Mouse (Mus musculus): ENCODE measurements around the gene Fgfr2.

The Fgfr2 gene

GRCm38 (mm10) chr7:132644605-132645279, 478.4 kb downstream of the Fgfr2 start:
- DNase-seq: no peak

GRCm38 (mm10) chr7:132641606-132642005, 481.5 kb downstream of the Fgfr2 start:
- no peak for DNase-seq

- peak; percentile 43 for DNase-seq
Observed at GRCm38 (mm10) chr7:132640946-132641345, 482.2 kb downstream of the Fgfr2 start.

DNA sequence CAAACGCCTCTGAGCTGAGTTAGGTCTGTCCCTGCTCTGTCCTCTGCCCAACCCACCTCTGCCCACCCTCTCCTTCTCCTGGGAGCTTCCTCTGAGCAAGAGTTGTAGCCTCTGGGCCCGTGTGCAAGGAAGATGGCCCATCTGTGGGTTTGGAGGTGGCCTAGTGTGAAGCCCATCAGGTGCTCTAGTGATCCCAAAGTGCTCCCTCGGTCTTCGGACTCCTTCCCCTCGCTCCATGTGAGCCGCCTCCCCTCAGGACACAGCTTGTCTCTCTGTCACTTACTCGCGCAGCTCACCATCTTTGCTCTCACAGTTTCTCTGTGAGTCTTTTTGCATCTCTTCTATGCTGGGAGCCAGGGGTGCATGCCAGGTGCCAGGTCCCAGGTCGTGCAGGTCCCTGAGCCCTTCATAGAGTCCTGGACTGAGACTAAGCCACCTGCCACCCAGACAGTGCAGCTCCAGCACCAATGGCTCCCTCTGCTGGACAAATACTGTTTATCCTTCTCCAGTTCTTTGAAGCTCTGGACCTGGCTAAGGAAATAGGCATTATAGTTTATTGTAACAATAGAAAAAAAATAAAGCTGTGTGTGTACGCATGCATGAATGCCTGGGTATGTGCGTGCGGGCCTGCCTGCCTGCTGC, 484.6 kb downstream of the Fgfr2 start:
- DNase-seq: peak; percentile 19

- no peak for DNase-seq
Observed at GRCm38 (mm10) chr7:132637292-132637691, 485.9 kb downstream of the Fgfr2 start.

- DNase-seq: no peak
Observed at GRCm38 (mm10) chr7:132631313-132631712, 491.8 kb downstream of the Fgfr2 start.

GRCm38 (mm10) chr7:132627448-132627847, 495.7 kb downstream of the Fgfr2 start:
- no peak for DNase-seq

DNA sequence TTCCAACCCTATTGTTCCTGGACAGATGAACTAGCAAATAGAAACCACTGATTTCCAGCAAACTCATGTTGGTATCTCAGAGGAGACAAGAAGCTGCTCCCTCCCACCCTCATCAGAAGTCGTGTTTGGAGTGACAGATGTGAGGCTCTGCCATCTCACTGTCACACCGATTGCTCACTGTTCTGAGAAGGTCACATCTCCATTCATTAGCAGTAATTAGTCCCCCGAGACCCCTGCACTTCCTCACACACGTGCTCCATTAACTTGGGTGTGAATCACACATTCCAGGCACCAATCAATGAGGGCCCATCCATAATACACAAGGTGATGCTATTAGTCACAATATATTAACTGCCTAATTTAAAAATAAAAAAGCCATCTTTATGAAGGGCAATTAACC, 497.0 kb downstream of the Fgfr2 start:
- DNase-seq: no peak

DNA sequence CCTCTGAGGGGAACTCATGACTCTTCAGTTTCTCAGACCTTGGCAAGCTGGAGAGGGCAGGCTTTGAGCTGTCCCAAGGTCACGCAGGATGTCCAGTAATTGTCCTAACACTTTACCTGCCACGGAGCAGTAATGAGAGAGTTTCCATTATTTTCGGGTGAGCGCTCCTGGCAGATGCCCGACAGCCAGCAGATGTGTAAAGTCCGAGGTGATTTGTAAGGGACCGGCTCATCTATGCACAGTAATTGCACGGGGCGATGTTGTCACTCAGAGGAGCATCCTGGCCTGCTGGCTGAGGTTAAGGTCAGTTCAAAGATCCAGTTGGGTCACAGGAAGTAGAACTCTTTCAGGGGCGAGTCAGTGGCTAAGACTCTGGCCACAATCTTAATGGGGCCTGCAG, 499.0 kb downstream of the Fgfr2 start:
- DNase-seq: peak; percentile 13

DNA sequence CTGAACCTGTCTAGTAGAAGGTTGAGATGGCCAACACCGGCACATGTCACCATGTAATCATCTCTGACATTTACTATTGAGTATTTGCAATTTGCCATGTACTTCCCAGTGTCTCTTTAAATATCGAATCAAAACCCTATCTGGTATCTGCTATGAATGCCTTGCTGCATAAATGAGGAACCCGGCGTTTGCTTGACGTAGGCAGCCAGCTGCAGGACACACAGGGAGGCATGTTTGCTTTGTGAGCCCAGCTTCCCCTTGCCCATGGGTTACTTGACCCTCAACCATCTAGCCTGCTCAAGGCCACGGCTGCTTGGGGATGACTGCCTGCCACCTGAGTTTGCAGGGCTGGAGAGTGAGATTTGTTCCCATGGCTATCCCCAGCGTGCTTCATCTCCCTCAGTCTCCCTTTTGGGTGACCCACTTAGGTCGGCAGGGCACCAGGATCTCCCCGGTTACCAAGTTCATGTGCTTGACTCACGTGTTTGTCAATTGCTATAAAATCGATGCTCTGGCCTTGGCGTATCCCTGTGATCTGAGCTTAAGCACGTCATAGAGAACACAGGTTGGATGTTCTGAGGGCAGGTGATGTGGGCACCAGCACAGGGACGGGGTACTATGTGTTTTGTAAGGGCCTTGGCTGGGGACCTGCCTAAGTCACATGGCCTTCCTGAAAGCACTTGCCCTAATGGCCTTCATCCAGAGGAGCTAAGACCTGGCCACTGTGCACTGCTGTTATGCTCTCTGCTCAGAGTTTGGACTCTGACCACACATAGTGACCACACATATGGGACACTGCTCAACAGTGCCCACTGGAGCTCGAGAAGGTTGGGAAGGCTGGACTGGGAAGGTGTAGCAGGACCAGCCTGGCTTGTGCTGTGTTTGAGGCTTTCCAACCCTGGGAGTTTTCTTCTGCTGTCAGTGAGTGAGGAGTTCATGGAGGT, 502.9 kb downstream of the Fgfr2 start:
- DNase-seq: peak; percentile 38

- no peak for DNase-seq
Observed at GRCm38 (mm10) chr7:132619549-132619948, 503.6 kb downstream of the Fgfr2 start.

- no peak for DNase-seq
Observed at GRCm38 (mm10) chr7:132617021-132617564, 506.1 kb downstream of the Fgfr2 start.

DNA sequence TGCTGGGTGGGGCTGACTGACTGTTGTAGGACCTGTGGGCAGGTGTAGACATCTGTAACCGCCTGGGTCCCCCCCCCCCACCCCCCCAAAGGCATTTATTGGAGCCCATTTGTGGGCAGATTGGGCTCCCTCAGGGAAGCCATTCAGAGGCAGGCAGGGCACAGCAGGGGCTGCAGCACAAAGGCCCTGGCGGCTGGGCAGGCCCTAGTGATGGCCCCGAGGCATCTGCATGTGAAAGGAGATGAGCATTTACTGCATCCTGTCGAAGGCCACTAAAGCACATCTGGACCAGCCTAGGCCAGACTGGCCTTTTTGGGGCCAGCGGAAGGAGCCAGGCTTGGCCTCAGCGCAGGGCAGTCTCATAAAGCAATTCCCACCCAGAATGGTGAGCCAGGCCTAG, 506.8 kb downstream of the Fgfr2 start:
- no peak for DNase-seq

GRCm38 (mm10) chr7:132615346-132615745, 507.8 kb downstream of the Fgfr2 start:
- DNase-seq: no peak

DNA sequence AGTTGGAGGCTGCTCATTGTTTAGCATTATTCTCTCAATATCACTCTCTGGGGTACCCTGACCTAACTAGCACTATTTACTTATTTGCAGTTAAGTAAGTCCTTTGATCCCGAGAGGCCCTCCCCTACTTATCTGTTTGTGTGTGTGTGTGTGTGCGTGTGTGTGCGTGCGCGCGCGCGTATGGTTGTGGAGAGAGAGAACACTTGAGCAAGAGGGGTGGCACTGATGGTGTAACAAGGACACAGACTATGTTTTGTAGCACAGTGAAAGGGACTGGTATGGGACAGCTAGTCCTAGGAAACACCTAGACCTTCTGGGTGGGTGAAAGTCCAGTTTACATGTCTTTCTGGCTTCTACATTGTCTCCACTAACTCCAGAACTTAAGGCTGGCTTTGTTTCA, 511.6 kb downstream of the Fgfr2 start:
- DNase-seq: no peak

- peak; percentile 85 for DNase-seq
Observed at GRCm38 (mm10) chr7:132610468-132611318, 512.5 kb downstream of the Fgfr2 start, which contains the start of gene Lhpp. Lhpp (plus strand) TSS chr7:132610638.

- no peak for DNase-seq
Observed at GRCm38 (mm10) chr7:132608316-132609020, 514.7 kb downstream of the Fgfr2 start.

DNA sequence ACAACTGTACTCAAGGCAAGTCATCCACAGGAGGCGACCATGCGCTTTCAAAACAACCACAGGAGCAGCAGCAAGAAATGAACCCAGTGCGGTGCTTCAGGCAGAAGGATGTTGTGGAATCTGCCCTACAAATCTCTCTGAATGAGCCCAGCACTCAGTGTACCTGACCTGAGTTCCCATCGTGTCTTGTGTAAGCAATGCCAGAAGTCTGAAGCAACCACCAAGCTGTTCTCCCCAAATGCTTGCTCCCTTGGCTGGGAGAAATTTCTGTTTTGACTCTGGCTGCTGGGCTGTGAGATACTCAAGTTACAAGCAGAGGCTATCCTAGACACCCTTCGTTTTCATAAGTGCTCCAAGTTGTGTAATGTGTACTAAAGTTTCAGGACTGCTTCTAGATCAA, 517.5 kb downstream of the Fgfr2 start:
- no peak for DNase-seq

GRCm38 (mm10) chr7:132604720-132605119, 518.4 kb downstream of the Fgfr2 start:
- DNase-seq: no peak

GRCm38 (mm10) chr7:132600926-132601325, 522.2 kb downstream of the Fgfr2 start:
- DNase-seq: no peak

GRCm38 (mm10) chr7:132600026-132600425, 523.1 kb downstream of the Fgfr2 start:
- no peak for DNase-seq

Measured in kidney, adult 18-20 months (tissue).